Comparison of ENCODE assay signal across 19 mouse cellular contexts in the genomic region with DNA sequence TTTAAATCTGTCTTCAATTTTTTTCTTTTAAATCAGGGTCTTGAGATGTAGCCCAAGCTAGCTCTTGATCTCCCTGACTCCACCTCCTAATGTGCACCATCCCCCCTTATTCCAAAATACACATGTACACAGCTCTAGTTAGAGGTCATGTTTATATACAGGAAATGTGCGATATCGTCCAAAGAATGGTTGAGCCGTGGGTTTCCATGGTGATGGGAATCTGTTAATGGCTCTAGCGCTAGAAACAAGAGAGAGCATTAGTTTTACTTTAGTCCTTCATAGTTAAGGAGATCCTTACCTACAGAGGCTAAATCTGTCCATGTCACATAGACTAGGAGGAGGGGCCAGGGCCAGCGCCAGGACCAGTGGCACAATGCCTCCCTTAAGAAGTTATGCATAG. TPM values are rescaled to one million over a fixed set of nuclear protein-coding genes. Genes with fewer than 3 reads are reported as not detected.
"Had no signal": no experiment of that assay in that cellular context is flagged by ENCODE, and none has a peak within 500 bp of the region (broad histone marks: within the 10 kb centered on the region; RNA-seq: fewer than 3 reads in every experiment).

No protein-coding gene starts in this region.

- H3K4me3 ChIP-seq: left cerebral cortex, adult 2 months; limb, embryonic 15.5 days; liver, embryonic 12.5 days; midbrain, embryonic 10.5 days had no signal

- H3K36me3 ChIP-seq: limb, embryonic 15.5 days; liver, embryonic 12.5 days; midbrain, embryonic 10.5 days had no signal

- H3K4me2 ChIP-seq: limb, embryonic 15.5 days; liver, embryonic 12.5 days had no signal

- H3K27ac ChIP-seq: kidney, postnatal 0 days; left cerebral cortex, adult 2 months; limb, embryonic 15.5 days; liver, embryonic 12.5 days; midbrain, embryonic 10.5 days had no signal

- ATAC-seq: liver, embryonic 12.5 days; midbrain, embryonic 16.5 days had no signal

- H3K9ac ChIP-seq: limb, embryonic 15.5 days; liver, embryonic 12.5 days had no signal

- H3K9me3 ChIP-seq: limb, embryonic 15.5 days; liver, embryonic 12.5 days; midbrain, embryonic 10.5 days had no signal

- DNase-seq: kidney, adult 11 months; kidney, adult 9 months; kidney, postnatal 4 days; lung, postnatal 4 days; right cerebral cortex, postnatal 14 days; thymus, adult 18-20 months; thymus, postnatal 14 days had no signal

- H3K27me3 ChIP-seq: limb, embryonic 15.5 days; liver, embryonic 12.5 days had no signal

RNA-seq across cellular contexts. Expression of a gene that starts 51.8 kb away (rescaled TPM):
- polyA plus RNA-seq: limb, embryonic 11.5 days; liver, embryonic 12.5 days; midbrain, embryonic 10.5 days had no signal

RNA-seq across cellular contexts. Expression of a gene that starts 52.4 kb away (rescaled TPM):
- polyA plus RNA-seq: intestine, embryonic 14.5 days; kidney, postnatal 0 days; limb, embryonic 11.5 days; limb, embryonic 15.5 days; liver, embryonic 12.5 days; liver, embryonic 16.5 days; midbrain, embryonic 10.5 days; midbrain, embryonic 16.5 days; neural tube, embryonic 14.5 days; spleen, adult 2 months; urinary bladder, adult 2 months had no signal
